Mouse (Mus musculus): ENCODE results near the gene Nup62. TPM values are rescaled to one million over a fixed set of nuclear protein-coding genes. Genes with fewer than 3 reads are reported as not detected.

Nup62 gene
- polyA plus RNA-seq, 1 experiment from 2014 or later: 81.5 TPM

DNA sequence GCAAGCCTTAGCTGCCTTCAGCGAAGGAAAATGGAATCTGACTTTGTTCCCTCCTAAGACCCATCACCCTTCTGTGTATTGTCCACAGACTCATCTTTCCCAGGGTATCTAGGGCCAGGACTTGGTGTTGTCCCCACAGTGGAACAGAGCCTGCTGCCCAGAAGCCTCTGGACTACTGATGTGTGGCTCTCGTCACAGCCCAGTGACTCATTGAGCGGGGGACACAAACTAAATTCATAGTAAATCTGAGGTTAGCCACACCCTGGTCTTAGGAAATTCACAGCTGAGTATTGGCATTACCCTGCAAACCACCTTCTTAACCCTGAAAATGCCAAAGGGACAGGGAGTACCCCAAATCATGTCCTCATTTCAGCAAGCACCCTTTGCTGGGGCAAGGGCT lies 10.9 kb downstream of the Nup62 start:
- H3K27ac ChIP-seq (ENCODE audit: low read length): no peak overlapping the region
- no peak overlapping the region for H3K4me3 ChIP-seq (ENCODE audit: low read length)
- no peak overlapping the region for H3K9ac ChIP-seq (ENCODE audit: low read length)
- peaks cover 25% of the 10 kb centered on the region for H3K4me1 ChIP-seq (ENCODE audit: control insufficient read depth, insufficient read depth, low read length)
- H3K36me3 ChIP-seq (ENCODE audit: control insufficient read depth, insufficient read depth): peaks cover 32% of the 10 kb centered on the region
- 74% methylated on average over 3 of the region's 3 CpGs for WGBS
- no peak overlapping the region for H3K4me2 ChIP-seq (ENCODE audit: low read depth, low read length)
- no peak for ATAC-seq (replicated peaks; ENCODE audit: extremely low read depth, insufficient read depth, low FRiP score)
- no peaks in the 10 kb centered on the region for H3K9me3 ChIP-seq (replicated peaks; ENCODE audit: control insufficient read depth, low read length)
- H3K27me3 ChIP-seq (ENCODE audit: control insufficient read depth, insufficient read depth, low read length): no peaks in the 10 kb centered on the region

DNA sequence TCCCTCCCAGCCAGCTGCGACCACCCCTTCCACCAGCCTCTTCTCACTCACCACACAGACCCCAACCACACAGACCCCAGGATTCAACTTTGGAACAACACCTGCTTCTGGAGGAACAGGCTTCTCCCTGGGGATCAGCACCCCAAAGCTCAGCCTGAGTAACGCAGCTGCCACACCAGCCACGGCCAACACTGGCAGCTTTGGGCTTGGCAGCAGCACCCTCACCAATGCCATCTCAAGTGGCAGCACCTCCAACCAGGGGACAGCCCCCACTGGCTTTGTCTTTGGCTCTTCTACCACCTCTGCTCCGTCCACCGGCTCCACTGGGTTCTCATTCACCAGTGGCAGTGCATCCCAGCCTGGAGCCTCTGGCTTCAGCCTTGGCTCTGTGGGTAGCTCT lies 12.8 kb downstream of the Nup62 start:
- no peak for ATAC-seq (replicated peaks; ENCODE audit: extremely low read depth, insufficient read depth, low FRiP score)
- no peak overlapping the region for H3K27ac ChIP-seq (ENCODE audit: low read length)
- H3K9ac ChIP-seq (ENCODE audit: low read length): no peak overlapping the region
- no peak overlapping the region for H3K4me2 ChIP-seq (ENCODE audit: low read depth, low read length)
- 89% methylated on average over 5 of the region's 5 CpGs for WGBS
- no peaks in the 10 kb centered on the region for H3K27me3 ChIP-seq (ENCODE audit: control insufficient read depth, insufficient read depth, low read length)
- peaks cover 34% of the 10 kb centered on the region for H3K36me3 ChIP-seq (ENCODE audit: control insufficient read depth, insufficient read depth)
- H3K4me3 ChIP-seq (ENCODE audit: low read length): no peak overlapping the region
- peaks cover 14% of the 10 kb centered on the region for H3K4me1 ChIP-seq (ENCODE audit: control insufficient read depth, insufficient read depth, low read length)
- H3K9me3 ChIP-seq (replicated peaks; ENCODE audit: control insufficient read depth, low read length): no peaks in the 10 kb centered on the region

DNA sequence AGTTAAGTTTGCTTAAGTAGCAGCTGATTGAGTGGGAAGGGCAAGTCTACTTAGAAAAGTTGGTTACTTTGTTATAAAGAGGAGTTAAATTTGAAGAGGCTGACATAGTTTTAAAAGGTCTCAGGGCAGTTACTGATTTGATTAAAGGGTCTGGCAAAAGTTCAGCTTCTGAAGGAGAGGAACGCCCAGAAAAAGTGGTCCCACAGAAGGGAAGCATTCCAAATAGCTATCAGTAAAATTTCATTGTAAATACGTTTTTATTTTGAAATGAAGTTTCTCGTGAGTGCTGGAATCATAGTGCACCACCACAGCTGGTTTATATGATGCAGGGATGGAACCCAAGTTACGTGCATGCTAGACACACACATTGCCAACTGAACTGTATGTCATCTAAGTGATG lies 16.9 kb downstream of the Nup62 start:
- Histone ChIP-seq H3K4me3 (ENCODE audit: low read length) (no peak overlapping the region), H3K9me3 (replicated peaks; ENCODE audit: control insufficient read depth, low read length) (no peaks in the 10 kb centered on the region), H3K36me3 (ENCODE audit: control insufficient read depth, insufficient read depth) (peaks cover 34% of the 10 kb centered on the region), H3K27me3 (ENCODE audit: control insufficient read depth, insufficient read depth, low read length) (no peaks in the 10 kb centered on the region), H3K4me2 (ENCODE audit: low read depth, low read length) (no peak overlapping the region), H3K9ac (ENCODE audit: low read length) (no peak overlapping the region), H3K27ac (ENCODE audit: low read length) (no peak overlapping the region), H3K4me1 (ENCODE audit: control insufficient read depth, insufficient read depth, low read length) (no peaks in the 10 kb centered on the region)
- WGBS: 53% methylated on average over 4 of the region's 4 CpGs
- ATAC-seq (replicated peaks; ENCODE audit: extremely low read depth, insufficient read depth, low FRiP score): no peak

DNA sequence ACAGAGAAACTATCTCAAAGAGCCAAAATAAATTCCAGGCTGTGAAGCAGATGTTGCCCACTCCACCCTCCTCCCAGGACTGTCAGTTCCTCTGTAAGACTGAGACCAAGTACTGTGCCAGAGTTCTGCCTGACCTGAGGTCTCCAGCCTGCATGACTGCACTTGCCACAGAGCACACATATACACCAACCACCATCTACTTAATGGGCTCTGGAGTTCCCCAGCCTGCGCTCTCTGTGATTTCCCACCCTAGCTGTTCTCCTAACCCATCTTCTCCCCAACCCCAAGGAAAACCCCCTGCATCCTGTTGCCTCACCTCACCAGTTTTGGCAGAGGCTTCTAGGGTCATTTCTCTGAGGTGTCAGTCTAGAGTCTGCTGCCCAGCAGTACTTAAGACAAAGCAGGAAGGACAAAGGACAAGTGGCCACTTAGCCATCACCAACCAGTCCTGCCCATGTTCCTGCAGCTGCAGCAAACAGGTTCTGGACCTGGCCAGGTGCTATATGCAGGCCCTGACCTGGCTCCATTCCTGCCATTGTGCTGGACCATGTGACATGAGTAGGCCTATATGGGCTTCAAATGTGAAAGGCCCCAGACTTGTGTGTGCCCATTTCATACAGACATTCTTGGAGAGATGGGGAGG lies 19.6 kb downstream of the Nup62 start:
- Histone ChIP-seq H3K4me2 (ENCODE audit: low read depth, low read length) (no peak overlapping the region), H3K4me1 (ENCODE audit: control insufficient read depth, insufficient read depth, low read length) (peaks cover 13% of the 10 kb centered on the region), H3K36me3 (ENCODE audit: control insufficient read depth, insufficient read depth) (peaks cover 17% of the 10 kb centered on the region), H3K9ac (ENCODE audit: low read length) (no peak overlapping the region), H3K4me3 (ENCODE audit: low read length) (no peak overlapping the region), H3K9me3 (replicated peaks; ENCODE audit: control insufficient read depth, low read length) (no peaks in the 10 kb centered on the region), H3K27ac (ENCODE audit: low read length) (no peak overlapping the region), H3K27me3 (ENCODE audit: control insufficient read depth, insufficient read depth, low read length) (peaks cover 5% of the 10 kb centered on the region; the same call in 1 of the 2 replicates)
- WGBS: 83% methylated on average over 1 of the region's 1 CpGs
- no peak for ATAC-seq (replicated peaks; ENCODE audit: extremely low read depth, insufficient read depth, low FRiP score)

DNA sequence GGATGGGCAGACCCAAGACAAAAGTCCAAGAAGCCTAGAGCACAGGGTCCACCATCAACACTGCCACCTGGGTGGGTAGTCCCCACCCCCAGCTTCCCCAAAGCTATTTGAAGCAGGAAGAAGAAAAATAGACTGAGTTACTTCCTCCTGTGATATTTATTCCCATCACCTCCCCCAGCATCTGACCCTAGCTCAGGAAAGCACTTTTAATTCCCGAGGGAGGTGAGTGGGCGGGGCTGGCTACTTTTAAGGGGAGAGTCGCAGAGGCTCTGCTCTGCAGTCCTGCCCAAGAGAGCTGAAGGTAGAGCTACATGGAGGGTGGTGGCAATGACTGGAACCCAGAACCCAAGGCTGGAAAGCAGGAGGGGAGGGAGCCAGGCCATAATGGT lies 20.1 kb downstream of the Nup62 start:
- no peaks in the 10 kb centered on the region for H3K9me3 ChIP-seq (replicated peaks; ENCODE audit: control insufficient read depth, low read length)
- H3K4me3 ChIP-seq (ENCODE audit: low read length): no peak overlapping the region
- H3K36me3 ChIP-seq (ENCODE audit: control insufficient read depth, insufficient read depth): peaks cover 16% of the 10 kb centered on the region
- H3K27ac ChIP-seq (ENCODE audit: low read length): no peak overlapping the region
- H3K9ac ChIP-seq (ENCODE audit: low read length): no peak overlapping the region
- ATAC-seq (replicated peaks; ENCODE audit: extremely low read depth, insufficient read depth, low FRiP score): no peak
- H3K27me3 ChIP-seq (ENCODE audit: control insufficient read depth, insufficient read depth, low read length): peaks cover 10% of the 10 kb centered on the region; the same call in 1 of the 2 replicates
- peaks cover 13% of the 10 kb centered on the region for H3K4me1 ChIP-seq (ENCODE audit: control insufficient read depth, insufficient read depth, low read length)
- 47% methylated on average over 3 of the region's 3 CpGs for WGBS
- no peak overlapping the region for H3K4me2 ChIP-seq (ENCODE audit: low read depth, low read length)

DNA sequence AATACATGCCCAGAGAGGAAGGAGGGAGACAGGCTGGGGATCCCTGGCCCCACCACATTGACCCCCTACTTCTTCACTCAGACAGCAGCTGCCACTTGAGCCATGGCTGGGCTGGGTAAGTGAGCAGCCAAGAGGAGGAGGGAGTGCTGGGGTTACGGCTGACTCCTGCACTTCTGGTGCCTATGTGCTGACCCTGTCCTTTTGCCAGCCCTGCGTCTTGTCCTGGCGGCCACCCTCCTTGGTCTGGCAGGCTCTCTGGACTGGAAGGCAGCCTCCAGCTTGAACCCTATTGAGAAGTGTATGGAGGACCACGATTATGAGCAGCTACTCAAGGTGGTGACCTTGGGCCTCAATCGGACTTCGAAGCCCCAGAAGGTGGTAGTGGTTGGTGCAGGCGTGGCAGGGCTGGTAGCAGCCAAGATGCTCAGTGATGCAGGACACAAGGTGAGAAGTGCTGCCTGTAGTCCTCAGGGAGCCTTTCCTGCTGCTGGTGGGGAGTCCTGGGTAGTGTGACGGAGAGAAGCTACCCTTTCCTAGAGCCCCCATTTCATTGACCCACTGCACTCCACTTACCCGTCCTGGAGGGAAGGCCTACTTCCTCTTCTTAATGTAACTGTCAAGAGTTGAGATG lies 20.6 kb downstream of the Nup62 start:
- H3K27ac ChIP-seq (ENCODE audit: low read length): no peak overlapping the region
- H3K36me3 ChIP-seq (ENCODE audit: control insufficient read depth, insufficient read depth): peaks cover 15% of the 10 kb centered on the region
- no peak for ATAC-seq (replicated peaks; ENCODE audit: extremely low read depth, insufficient read depth, low FRiP score)
- no peak overlapping the region for H3K9ac ChIP-seq (ENCODE audit: low read length)
- no peak overlapping the region for H3K4me3 ChIP-seq (ENCODE audit: low read length)
- H3K4me1 ChIP-seq (ENCODE audit: control insufficient read depth, insufficient read depth, low read length): peaks cover 13% of the 10 kb centered on the region
- peaks cover 10% of the 10 kb centered on the region; the same call in 1 of the 2 replicates for H3K27me3 ChIP-seq (ENCODE audit: control insufficient read depth, insufficient read depth, low read length)
- H3K4me2 ChIP-seq (ENCODE audit: low read depth, low read length): no peak overlapping the region
- H3K9me3 ChIP-seq (replicated peaks; ENCODE audit: control insufficient read depth, low read length): no peaks in the 10 kb centered on the region
- 82% methylated on average over 9 of the region's 9 CpGs for WGBS

DNA sequence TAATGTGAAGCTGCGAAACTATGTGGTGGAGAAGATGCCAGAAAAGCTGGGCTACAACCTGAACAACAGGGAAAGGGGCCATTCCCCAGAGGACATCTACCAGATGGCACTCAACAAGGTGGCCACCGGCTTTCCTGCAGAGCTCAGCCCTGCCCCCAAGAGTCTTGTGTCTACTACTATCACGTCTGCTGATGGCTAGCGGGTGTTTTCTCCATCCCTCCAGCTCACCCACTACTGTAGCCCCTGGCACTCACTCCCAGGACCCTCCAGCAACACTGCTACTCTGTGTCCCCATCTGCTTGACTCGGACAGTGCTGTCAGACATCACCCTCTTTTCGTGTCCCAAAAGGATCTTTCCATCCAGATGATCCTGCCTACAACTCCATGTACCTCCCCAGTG lies 22.2 kb downstream of the Nup62 start:
- H3K4me1 ChIP-seq (ENCODE audit: control insufficient read depth, insufficient read depth, low read length): peaks cover 13% of the 10 kb centered on the region
- H3K27ac ChIP-seq (ENCODE audit: low read length): no peak overlapping the region
- WGBS: 77% methylated on average over 6 of the region's 6 CpGs
- no peaks in the 10 kb centered on the region for H3K9me3 ChIP-seq (replicated peaks; ENCODE audit: control insufficient read depth, low read length)
- H3K36me3 ChIP-seq (ENCODE audit: control insufficient read depth, insufficient read depth): peaks cover 18% of the 10 kb centered on the region; the same call in 1 of the 2 replicates
- no peak for ATAC-seq (replicated peaks; ENCODE audit: extremely low read depth, insufficient read depth, low FRiP score)
- H3K9ac ChIP-seq (ENCODE audit: low read length): no peak overlapping the region
- no peak overlapping the region for H3K4me2 ChIP-seq (ENCODE audit: low read depth, low read length)
- peaks cover 10% of the 10 kb centered on the region; the same call in 1 of the 2 replicates for H3K27me3 ChIP-seq (ENCODE audit: control insufficient read depth, insufficient read depth, low read length)
- no peak overlapping the region for H3K4me3 ChIP-seq (ENCODE audit: low read length)

DNA sequence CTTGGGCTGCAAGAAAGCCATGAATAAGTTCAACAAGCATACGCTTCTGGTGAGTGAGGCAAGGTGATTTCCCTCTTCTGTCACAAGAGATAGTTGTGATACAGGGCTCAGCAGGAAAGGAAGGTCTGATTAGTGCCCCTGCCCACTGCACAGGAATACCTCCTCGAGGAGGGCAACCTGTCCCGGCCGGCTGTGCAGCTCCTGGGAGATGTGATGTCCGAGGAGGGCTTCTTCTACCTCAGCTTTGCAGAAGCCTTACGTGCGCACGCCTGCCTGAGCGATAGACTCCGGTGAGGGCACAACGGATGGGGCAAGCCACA lies 23.2 kb downstream of the Nup62 start:
- WGBS: 28% methylated on average over 11 of the region's 11 CpGs
- peaks cover 13% of the 10 kb centered on the region for H3K4me1 ChIP-seq (ENCODE audit: control insufficient read depth, insufficient read depth, low read length)
- no peaks in the 10 kb centered on the region for H3K9me3 ChIP-seq (replicated peaks; ENCODE audit: control insufficient read depth, low read length)
- H3K4me3 ChIP-seq (ENCODE audit: low read length): peak overlapping the region; percentile 44
- peak overlapping the region; percentile 69 for H3K9ac ChIP-seq (ENCODE audit: low read length)
- ATAC-seq (replicated peaks; ENCODE audit: extremely low read depth, insufficient read depth, low FRiP score): no peak
- peaks cover 25% of the 10 kb centered on the region for H3K36me3 ChIP-seq (ENCODE audit: control insufficient read depth, insufficient read depth)
- H3K27ac ChIP-seq (ENCODE audit: low read length): no peak overlapping the region
- peak overlapping the region; percentile 75 for H3K4me2 ChIP-seq (ENCODE audit: low read depth, low read length)
- H3K27me3 ChIP-seq (ENCODE audit: control insufficient read depth, insufficient read depth, low read length): peaks cover 10% of the 10 kb centered on the region; the same call in 1 of the 2 replicates

DNA sequence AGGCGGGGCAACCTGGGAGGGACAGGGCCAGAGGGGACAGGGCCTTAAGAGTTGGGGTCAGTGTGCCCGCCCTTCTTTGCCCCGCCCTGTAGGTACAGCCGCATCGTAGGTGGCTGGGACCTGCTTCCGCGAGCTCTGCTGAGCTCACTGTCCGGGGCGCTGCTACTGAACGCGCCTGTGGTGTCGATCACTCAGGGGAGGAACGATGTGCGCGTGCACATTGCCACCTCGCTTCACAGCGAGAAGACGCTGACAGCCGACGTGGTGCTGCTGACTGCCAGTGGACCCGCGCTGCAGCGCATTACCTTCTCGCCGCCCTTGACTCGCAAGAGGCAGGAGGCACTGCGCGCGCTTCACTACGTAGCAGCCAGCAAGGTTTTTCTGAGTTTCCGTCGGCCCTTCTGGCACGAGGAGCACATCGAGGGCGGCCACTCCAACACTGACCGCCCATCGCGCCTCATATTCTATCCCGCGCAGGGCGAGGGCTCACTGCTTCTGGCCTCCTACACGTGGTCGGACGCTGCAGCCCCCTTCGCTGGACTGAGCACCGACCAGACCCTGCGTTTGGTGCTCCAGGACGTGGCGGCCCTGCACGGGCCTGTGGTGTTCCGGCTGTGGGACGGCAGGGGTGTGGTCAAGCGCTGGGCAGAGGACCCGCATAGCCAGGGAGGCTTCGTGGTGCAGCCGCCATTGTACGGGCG lies 23.8 kb downstream of the Nup62 start:
- Histone ChIP-seq H3K4me1 (ENCODE audit: control insufficient read depth, insufficient read depth, low read length) (peaks cover 13% of the 10 kb centered on the region), H3K27ac (ENCODE audit: low read length) (no peak overlapping the region), H3K36me3 (ENCODE audit: control insufficient read depth, insufficient read depth) (peaks cover 30% of the 10 kb centered on the region), H3K4me2 (ENCODE audit: low read depth, low read length) (peak overlapping the region; percentile 75), H3K27me3 (ENCODE audit: control insufficient read depth, insufficient read depth, low read length) (peaks cover 10% of the 10 kb centered on the region; the same call in 1 of the 2 replicates), H3K9me3 (replicated peaks; ENCODE audit: control insufficient read depth, low read length) (no peaks in the 10 kb centered on the region), H3K4me3 (ENCODE audit: low read length) (peak overlapping the region; percentile 44), H3K9ac (ENCODE audit: low read length) (peak overlapping the region; percentile 69)
- 1% methylated on average over 58 of the region's 58 CpGs for WGBS
- peak; percentile 46 for ATAC-seq (replicated peaks; ENCODE audit: extremely low read depth, insufficient read depth, low FRiP score)

All from heart, embryonic 16.5 days (tissue).